Mouse (Mus musculus) telencephalon, adult 2 months (tissue): ENCODE measurements at regions not wholly inside any gene's neighbourhood (a gene's known extent, or its start where the extent isn't known, plus 50 kb on each side); places are given as distances from the start of the nearest gene placed in this dataset.

Experiments used
- DNase-seq: peaks from one replicate; pipeline ENCODE4 v3.0.0-alpha.2; 2011; ENCODE audit warnings: low read depth, low spot score

GRCm38 (mm10) chr1:81516575-81517210, 439.9 kb downstream of the Nyap2 start:
- DNase-seq: peak; percentile 16

DNA sequence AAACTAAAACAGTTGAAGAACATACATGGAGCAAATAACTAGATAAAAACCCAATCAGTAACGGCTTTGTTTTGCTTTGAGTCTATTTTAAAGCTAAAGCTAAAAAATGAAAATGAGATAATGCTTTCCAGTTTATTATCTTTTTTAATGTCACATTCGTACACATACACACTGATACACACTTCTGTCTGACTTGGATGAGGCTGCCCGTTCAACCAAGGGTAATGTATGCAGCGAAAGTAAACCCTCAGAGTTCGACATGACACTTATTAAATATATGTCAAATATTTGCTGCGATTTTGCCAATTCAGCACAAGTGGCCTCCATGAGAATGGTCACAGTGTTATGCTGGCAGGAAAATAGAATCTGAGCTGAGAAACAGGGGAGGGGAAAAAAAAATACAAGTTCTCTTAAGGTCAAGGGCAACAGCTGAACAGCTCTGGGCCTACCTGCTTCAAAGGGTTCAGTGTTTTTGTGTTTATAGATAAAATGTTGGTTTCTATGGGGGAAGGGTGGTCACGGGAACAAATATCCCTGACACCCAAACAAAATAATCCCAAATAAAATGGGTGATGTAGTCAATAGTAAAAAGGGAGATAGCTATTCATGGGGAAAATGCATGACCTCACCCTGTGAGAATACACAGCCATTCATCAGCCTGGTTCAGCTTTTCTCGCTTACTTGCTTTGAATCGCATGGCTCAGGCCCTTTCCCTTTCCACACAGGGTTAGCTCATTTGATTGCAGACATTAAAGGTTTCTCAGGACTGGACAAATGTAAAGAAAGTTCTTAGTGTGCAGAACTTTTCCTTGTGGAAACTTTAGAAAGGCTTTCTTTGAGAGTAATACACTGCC, 443.9 kb downstream of the Nyap2 start:
- DNase-seq: no peak

- DNase-seq: peak; percentile 10
These were observed 446.2 kb downstream of the Nyap2 start for GRCm38 (mm10) chr1:81522929-81523328.

- no peak for DNase-seq
These were observed 449.1 kb downstream of the Nyap2 start for GRCm38 (mm10) chr1:81525821-81526220.

DNA sequence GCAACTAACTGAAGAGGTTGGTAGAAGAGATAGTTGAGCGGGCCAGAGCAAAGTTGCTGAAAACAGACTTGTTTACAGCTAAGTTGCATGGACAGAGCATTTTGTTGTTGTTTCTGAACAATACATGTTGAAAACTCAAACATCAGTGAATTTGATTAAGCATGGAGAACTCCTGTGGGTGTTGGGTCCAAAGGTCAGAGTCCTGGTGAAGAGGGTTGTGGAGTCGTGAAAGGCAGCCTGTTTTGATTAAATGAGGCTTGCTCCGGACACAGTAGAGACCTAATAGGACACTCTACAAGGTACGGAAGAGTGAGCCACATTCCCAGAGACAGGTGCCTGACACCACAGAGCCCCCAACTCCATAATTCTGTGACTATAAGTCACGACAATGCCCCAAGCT, 461.1 kb downstream of the Nyap2 start:
- DNase-seq: no peak

GRCm38 (mm10) chr1:81539591-81540311, 463.0 kb downstream of the Nyap2 start:
- DNase-seq: no peak

GRCm38 (mm10) chr1:81548906-81549305, 472.2 kb downstream of the Nyap2 start:
- DNase-seq: no peak

DNA sequence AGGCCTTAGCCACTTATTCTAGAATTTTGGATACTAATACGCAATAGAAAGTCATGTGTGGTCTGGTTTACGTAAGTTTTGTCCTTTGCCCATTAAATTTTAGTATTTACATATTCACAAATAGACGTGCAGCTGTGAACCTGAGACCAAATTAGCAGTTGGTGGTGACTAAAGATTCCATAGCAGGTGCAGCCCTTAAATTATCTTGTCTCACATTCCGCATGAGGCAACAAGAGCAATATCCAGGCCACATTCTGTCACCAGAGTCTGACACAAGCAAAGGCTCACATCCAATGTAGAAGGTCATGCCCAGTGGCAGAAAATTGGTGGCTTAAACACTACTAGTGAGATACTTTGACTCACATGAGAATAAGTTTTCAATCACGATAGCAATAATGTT, 473.0 kb downstream of the Nyap2 start:
- DNase-seq: peak; percentile 6

GRCm38 (mm10) chr1:81552731-81553130, 476.0 kb downstream of the Nyap2 start:
- no peak for DNase-seq

DNA sequence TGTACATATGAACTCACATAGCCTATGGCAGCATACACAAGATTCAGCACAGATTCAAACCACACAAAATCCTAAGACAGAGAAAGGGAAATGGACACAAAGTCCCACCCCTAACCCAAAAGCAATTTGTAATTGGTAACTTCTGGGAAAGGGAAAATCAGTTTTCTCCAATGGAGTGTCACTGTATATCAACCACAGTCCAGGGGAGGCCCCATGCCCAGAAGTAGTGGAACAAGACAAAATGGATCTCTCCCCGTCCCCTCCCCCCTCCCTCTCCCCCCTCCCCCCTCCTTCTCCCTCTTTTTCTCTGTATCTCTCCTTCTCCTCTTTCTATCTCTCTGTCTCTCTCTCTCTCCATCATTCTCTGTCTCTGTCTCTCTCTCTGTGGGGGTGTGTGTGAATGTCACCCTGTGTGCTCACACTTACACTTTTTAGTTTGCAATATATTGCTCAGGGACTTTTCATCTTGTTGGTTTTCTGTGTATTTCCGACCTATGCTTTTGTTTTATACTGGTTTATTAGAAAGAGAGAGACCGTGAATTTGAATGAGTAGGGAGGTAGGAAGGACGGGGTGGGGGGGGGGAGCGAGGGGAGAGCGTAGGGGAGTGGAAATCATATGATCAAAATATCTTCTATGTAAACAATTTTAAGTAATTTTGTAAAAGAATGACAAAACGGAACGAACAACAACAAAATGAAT, 500.4 kb downstream of the Nyap2 start:
- no peak for DNase-seq

GRCm38 (mm10) chr1:81577665-81578201, 501.0 kb downstream of the Nyap2 start:
- no peak for DNase-seq

DNA sequence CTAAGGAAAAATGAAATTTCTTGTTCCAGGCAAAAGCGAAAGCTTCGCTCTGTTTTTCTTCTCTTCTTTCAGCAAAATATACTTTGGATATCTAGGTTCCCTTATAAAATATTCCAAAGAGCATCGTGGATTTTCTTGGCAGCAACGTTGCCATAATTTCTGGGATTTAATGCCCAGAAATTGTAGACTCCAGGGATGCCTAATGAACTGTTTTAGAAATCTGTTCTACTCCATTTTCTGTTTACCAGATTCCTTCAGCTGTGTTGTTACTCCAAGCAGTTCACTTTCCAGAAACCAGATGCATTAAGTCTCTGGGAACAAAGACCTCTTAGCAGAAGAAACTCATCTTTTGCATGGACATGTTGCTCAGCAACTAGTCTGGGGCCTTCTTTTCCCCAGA, 504.5 kb downstream of the Nyap2 start:
- no peak for DNase-seq

DNA sequence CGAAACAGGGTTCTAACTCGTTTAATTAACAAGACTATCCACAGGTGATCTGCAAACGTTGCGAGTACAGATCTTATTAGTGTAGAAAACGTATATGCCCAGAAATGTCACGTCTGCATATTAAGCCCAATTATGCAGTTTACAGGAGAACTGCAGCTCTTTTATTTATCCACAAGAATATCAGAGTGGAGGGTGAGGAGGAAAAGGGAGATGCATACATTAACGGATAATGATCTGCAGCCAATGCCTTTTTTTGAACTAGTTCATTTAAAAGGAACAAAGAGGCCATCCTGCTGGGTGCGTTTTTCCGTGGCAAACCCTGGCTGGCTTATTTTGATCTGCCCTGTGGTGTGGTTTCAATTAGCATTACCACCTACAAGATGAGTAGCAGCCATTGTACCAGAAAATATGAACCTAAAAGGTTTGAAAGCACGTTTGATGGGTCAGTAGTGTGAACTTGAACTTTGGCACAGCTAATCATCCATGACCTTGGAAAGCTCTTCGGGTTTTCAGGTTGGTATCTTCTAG, 511.1 kb downstream of the Nyap2 start:
- no peak for DNase-seq

DNA sequence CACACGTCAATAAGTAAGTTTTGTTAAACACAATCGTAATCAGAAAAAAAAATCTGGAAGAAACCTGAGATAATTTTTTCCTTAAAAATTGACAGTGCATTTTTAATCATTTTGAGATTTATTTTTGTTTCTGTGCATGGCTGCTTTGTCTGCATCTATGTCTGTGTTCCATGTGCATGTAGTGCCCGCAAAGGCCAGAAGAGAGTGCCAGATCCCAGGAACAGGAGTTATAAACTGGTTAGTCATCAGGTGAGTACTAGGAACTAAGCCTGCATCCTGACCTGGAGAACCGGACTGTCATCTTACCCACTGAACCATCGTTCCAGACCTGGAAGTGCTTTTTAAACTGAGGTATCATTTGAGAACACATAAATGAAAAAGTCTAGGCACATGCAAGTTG, 514.9 kb downstream of the Nyap2 start:
- no peak for DNase-seq

DNA sequence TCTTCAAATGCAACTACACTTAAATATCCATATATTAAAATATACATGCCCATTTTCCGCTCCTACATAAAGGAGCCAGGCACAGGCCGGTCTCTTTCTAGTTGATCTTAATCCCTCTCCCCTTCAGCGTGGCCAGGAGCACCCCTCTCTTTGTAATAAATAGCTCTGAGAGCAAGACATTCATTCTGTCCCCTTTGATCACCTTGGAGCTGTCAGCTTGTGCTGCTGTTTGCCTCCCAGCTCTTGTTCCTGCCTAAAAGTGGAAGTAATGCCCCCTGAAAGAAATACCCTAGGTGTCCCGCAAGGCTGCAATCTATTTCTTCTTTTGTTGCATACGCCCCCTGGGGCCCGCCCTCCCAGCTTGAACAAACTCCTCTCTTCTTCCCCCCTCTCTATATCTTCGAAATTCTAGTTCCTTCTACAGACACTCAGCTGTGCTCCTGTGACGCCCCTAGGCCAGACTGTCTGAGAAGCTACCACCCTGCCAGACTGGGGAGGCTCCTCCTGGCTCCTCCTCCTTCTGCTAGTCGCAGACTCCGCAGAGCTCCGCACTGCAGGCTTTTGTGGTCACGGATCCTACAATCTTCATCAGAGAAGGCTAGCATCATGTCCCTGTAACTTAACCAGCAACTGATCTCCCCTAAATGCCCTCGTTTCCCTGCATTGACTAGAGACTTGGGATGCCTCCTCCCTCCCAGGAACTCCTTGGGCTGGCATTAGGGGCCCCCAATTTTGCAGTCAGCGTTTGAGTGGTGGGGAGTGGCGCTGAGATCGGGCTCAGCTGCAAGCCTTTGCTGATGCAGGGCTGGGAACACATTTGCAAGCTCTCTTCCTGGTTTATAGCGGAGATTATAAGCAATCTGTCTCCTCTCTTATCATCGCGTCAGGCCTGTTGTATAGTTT, 516.8 kb downstream of the Nyap2 start:
- DNase-seq: peak; percentile 55

GRCm38 (mm10) chr1:81594183-81594515, 517.4 kb downstream of the Nyap2 start:
- no peak for DNase-seq

GRCm38 (mm10) chr1:81594606-81595005, 517.9 kb downstream of the Nyap2 start:
- no peak for DNase-seq

- DNase-seq: no peak
These were observed 532.0 kb downstream of the Nyap2 start for GRCm38 (mm10) chr1:81608772-81609171.

DNA sequence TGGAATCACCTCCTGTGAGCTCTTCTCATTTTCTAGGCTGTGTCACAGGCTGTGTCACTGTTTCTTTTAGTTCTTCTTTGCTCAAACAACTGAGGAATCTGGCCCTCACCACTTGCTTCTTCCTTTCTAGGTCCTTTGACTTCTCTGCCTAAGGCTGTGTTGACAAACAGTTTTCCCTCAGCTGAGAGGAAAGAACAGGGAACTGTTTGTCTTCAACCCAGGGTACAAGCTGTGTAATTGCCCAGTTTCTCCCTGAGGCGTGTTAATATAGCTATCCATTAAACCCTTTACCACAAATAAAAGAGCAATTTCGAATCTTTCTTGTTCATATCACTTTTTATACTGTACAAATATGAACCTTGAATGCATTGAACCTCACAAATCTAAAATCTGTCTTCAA, 542.1 kb downstream of the Nyap2 start:
- no peak for DNase-seq

DNA sequence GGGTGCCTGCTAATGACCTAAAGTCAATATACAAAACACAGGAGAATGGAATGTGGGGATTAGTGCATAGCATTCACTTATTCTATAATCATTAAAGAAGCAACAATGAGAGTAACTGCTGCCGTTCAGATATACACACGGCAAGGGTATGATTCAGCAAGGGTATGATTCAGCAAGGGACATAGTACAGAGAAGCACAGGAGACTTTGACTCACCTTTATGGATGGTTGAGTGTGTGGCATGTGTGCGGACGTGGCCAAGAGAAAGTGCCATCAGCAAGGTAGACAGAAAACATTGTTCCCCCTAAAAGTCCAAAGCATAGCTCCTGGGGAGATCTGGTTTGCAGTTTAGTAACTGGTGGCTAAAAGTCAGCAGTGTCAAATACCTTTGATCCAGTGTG, 547.4 kb downstream of the Nyap2 start:
- no peak for DNase-seq
